Mouse (Mus musculus) midbrain, embryonic 16.5 days (tissue): ENCODE data around the gene Gm15107. TPM values are rescaled to one million over a fixed set of nuclear protein-coding genes. Genes with fewer than 3 reads are reported as not detected.
"Not testable (repeated sequence)": the region's sequence is repeated elsewhere in the genome, so short reads cannot be mapped to it uniquely, and the experiment has no call there.

Source experiments
- ATAC-seq: fragments of 200-750 bp; cut with Nextera tagmentation; 2 replicates; pipeline ENCODE4 v1.8.0; 2017; ENCODE audit warnings: moderate TSS enrichment
- H3K27ac ChIP-seq: fragments of 300-500 bp; sonication (generic); 2 replicates; pipeline ENCODE4 v1.5.1; 2014; ENCODE audit warnings: mild to moderate bottlenecking, low read length, mixed read lengths
- H3K27me3 ChIP-seq: fragments of 300-500 bp; sonication (generic); 2 replicates; pipeline ENCODE4 v1.6.1; 2014; ENCODE audit warnings: low read depth, low read length, mixed read lengths; ENCODE audit not compliant: control insufficient read depth, insufficient read depth
- H3K36me3 ChIP-seq: fragments of 300-500 bp; sonication (generic); 2 replicates; pipeline ENCODE4 v1.6.1; 2014; ENCODE audit warnings: mild to moderate bottlenecking, low read length, moderate library complexity, mixed read lengths; ENCODE audit not compliant: control insufficient read depth, insufficient read depth
- H3K4me1 ChIP-seq: fragments of 300-500 bp; sonication (generic); 2 replicates; pipeline ENCODE4 v1.6.1; 2014; ENCODE audit warnings: mild to moderate bottlenecking, low read length, mixed read lengths; ENCODE audit not compliant: control insufficient read depth, insufficient read depth
- H3K4me2 ChIP-seq: fragments of 300-500 bp; sonication (generic); 2 replicates; pipeline ENCODE4 v1.6.1; 2014; ENCODE audit warnings: mild to moderate bottlenecking, low read length, mixed read lengths
- H3K4me3 ChIP-seq: fragments of 300-500 bp; sonication (generic); 2 replicates; pipeline ENCODE4 v1.5.1; 2014; ENCODE audit warnings: low read depth, mild to moderate bottlenecking, low read length, moderate library complexity, mixed read lengths
- H3K9ac ChIP-seq: fragments of 300-500 bp; sonication (generic); 2 replicates; pipeline ENCODE4 v1.6.1; 2014; ENCODE audit warnings: low read depth, low read length, mixed read lengths
- H3K9me3 ChIP-seq: fragments of 300-500 bp; sonication (generic); replicated peaks from 2 replicates; pipeline ENCODE4 v1.6.1; 2014; ENCODE audit warnings: mild to moderate bottlenecking, low read length, mixed read lengths; ENCODE audit not compliant: control insufficient read depth, poor library complexity, severe bottlenecking
- WGBS: fragments of 180-500 bp; shearing (Covaris S2); extraction: QIAGEN DNeasy Blood & Tissue Kit; methylation state at CpG from one replicate; pipeline ENCODE4 v1.1.7; 2014; 5-methylcytosine and 5-hydroxymethylcytosine counted together
- polyA plus RNA-seq: library from polyadenylated mRNA; unstranded; fragments of >200 nt; fragmentation: Nextera tagmentation; extraction: Ambion mirVana; gene quantifications from 2 replicates; pipeline ENCODE4 v1.2.1, GENCODE M21; 2015

Gene Gm15107
- not detected in 2 replicates for polyA plus RNA-seq

- ATAC-seq, H3K4me2 ChIP-seq, H3K27ac ChIP-seq, H3K4me1 ChIP-seq, H3K36me3 ChIP-seq, H3K27me3 ChIP-seq, H3K9me3 ChIP-seq, H3K4me3 ChIP-seq, H3K9ac ChIP-seq: not testable (repeated sequence)
- 83% methylated on average over 1 of the region's 6 CpGs for WGBS
Measured at GRCm38 (mm10) chrX:148180424-148180823, at the start of gene Gm15107. Gm15107 (plus strand) TSS chrX:148180724.

Other genes starting within 250 kb of the Gm15107 start
- not detected in 2 replicates for gene Gm15080, start 187.7 kb upstream of the Gm15107 start, polyA plus RNA-seq